Mouse (Mus musculus): ENCODE data around the gene Lipo4.
"Not testable (repeated sequence)": the region's sequence is repeated elsewhere in the genome, so short reads cannot be mapped to it uniquely, and the experiment has no call there.

Lipo4 gene

GRCm38 (mm10) chr19:33517680-33518079, at the start of gene Lipo4:
Gene Lipo4, minus strand, starts transcription at chr19:33517780.
- DNase-seq (ENCODE audit: low read depth, low spot score): no peak

- not testable (repeated sequence) for DNase-seq (ENCODE audit: low read depth, low spot score)
Measured at GRCm38 (mm10) chr19:33456426-33456825, 61.2 kb downstream of the Lipo4 start.

GRCm38 (mm10) chr19:33453725-33454124, 63.9 kb downstream of the Lipo4 start:
- DNase-seq (ENCODE audit: low read depth, low spot score): no peak

Data from retina, adult 2 months (tissue).